Mouse (Mus musculus): ENCODE data around the gene Syt8.
A peak's percentile ranks its signal among the peaks of the same experiment; 100 is the strongest.

The Syt8 gene

DNA sequence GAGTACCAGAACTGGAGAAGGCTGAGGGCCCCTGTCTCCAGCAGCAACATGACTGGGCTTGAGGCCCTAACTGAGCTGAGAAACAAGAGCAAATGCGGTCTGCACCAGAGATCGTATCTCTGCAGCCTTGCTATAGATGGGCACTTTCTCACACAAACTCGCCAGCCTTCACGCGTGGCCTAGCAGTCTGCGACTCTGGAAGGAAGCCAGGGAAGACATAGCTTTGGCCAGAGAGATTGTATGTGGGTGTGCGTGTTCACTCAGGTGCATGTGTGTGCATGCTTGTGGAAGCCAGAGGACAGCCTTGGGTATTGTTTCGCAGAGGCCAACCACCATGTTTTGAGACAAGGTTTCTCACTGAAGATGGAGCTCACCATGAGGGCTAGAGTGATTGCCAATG is 26.0 kb upstream of the Syt8 start:
- DNase-seq (ENCODE audit: low read depth, low spot score) = no peak

DNA sequence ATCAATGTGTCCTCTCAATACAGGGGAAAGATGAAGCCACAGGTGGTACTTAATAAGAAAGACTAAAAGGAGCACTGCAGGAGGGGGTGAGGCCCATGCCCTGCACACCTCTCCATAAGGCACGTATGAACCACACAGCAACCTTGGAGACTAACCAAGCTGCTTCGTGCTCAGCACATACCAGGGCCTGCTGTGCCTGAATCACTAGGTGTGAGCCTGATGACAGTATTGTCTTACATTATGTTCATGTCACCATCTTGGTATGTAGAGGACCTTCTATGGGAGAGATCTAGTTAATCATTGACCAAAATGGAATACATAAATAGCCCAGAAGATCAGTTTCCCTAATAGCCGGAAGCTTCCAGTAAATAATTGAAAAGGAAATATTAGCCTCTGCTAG is 25.0 kb upstream of the Syt8 start:
- no peak for DNase-seq (ENCODE audit: low read depth, low spot score)

DNA sequence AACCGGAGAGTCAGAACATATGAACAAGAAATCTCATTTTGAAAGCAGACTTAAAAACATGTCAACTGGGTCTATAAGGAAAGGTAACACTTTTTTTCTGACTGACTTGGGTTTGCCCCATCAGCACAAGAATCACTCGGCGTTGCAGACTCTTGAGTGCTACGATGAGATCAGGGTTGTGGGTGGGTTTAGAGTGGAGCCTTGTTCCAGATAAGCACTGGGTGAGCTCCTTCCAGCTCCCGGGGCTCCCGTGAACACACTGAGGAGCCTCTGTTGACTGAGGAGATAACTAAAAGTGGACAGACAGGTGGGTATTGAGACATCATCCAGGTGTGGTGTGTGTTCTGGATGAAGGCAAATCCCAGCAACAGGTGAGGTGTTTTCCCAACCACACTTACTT is 21.4 kb upstream of the Syt8 start:
- no peak for DNase-seq (ENCODE audit: low read depth, low spot score)

DNA sequence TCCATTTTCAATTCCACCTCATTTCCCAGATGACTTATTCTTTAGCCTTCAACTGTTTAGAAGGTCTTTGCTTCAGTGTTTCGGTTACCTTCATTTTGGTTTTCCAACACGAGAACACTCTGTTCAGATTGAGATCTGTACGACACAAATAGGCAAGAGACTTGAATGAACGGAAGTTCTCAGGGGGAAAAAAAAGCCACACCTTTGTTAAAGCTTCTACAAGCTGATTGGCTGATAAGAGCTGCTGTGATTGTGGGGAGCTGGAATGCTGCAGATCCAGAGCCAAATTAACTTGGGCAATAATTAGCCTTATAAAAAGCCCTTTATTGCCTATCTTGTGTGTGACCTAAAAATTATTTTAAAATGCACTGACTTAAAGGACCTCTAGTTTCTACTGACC is 19.3 kb upstream of the Syt8 start:
- no peak for DNase-seq (ENCODE audit: low read depth, low spot score)

DNA sequence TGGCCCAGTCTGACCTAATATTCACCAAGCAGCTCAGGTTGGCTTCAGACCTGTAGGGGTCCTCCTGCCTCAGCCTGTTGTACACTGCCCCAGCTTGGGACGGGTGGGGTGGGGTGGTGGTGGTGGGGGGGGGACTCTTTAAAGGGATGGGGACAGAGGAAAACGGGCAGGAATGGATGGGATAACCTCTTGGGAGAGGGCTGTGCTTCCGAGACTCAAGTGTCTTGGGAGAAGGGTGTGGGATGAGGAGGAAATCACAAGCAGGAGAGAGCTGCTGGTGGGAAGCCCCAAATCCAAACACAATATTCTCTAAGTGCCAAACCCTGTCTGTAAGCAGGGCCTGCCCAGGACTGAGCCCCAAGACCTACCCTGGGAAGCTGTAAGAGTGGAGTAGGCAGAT is 18.4 kb upstream of the Syt8 start:
- no peak for DNase-seq (ENCODE audit: low read depth, low spot score)

DNA sequence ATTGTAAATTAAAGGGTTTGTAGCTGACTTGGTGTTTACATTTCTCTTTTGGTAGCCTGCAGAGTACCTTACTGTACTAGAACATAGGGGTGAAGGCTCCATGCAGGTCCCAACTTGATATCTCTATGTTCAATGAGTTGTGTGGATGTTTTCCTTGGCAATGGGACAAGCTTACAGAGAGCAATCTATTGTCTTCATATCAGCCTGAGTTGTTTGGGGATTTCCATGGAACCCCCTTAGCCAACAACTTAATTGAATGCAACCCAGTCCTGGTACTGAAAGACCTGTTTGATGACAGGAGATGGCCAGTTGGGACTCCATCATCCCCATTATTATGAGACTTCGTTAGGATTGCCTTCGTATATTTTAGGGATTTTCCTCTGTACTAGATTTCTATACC is 16.6 kb upstream of the Syt8 start:
- DNase-seq (ENCODE audit: low read depth, low spot score) = no peak

DNA sequence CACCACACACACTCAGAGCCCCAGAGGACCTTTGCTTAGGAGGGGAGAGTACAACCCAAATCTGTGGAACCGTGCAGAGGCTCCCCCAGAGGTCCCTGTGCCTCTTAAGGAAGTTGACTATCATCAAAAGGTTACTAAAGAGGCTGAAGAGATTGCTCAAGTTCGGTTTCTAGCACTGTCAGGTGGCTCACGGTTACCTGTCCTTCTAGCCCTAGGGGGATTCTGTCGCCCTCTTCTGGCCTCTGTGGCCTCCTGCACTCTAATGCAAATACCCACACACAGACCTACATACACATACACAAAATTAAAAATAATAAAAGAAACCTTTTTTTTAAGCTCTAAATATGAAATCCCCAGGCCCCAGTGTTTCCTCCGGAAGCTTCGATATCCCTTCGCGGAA is 16.0 kb upstream of the Syt8 start:
- no peak for DNase-seq (ENCODE audit: low read depth, low spot score)

DNA sequence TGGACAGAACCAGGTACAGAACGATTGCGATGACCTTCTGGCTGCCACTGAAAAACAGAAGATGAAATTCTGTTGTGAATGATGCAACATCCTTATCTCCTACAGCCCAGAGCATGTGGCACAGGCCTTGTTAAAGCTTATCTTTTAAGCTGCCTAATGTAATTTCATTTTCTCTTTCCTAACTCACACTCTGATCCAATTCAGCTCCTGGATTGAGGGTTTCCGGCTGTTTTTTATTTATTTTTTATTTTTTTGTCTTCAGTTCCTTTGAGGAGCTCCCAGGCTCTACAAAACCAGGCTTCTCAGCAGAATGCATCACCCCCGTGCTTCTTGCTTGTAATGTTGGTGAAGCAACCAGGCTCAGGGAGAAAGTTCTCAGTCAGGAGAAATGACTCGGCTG is 14.8 kb upstream of the Syt8 start:
- DNase-seq (ENCODE audit: low read depth, low spot score) = no peak

DNA sequence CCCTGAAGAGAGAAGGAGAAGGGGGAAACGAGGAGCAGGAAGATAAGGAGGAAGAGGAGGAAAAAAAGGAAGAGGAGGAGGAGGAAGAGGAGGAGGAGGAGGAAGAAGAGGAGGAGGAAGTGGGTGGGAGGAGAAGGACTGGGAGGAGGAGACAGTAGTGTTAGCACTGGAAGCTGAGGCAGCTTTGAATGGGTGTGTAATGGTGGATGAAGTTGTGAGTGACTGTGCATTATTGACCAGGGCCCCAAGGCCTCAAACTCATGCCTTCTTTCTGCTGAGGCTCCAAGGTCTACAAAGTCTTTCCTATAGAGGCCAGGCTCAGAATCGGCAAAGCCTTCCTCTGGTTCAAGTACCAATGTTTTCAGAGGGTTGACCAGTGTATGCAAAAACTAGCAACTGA is 12.8 kb upstream of the Syt8 start:
- no peak for DNase-seq (ENCODE audit: low read depth, low spot score)

DNA sequence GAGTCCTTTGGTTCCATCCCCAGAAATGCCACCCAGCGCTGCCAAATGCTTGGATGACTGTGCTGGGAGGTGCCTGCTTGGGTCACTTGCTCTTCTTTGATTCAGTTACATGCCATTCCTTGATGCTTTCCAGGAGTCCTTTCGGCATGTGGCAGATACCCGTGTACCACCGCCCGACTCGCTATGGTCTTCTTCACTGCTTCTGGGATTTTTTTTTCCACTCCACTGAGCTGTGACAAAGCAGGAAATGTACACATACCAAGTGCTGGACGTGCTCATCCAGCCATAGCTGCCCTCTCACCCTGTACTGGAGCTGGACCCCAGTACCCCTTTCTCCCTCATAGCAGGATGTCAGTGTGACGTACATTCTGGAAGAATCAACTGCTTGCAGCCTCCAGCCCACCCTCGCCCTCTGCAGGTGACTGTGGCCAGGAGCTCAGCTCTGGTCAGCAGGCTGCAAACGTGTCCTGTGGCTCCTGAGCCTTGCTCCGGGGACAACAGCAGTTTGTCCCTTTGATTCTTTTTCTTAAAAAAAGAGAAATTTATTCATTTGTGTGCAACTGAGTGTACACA is 8.9 kb upstream of the Syt8 start:
- no peak for DNase-seq (ENCODE audit: low read depth, low spot score)

DNA sequence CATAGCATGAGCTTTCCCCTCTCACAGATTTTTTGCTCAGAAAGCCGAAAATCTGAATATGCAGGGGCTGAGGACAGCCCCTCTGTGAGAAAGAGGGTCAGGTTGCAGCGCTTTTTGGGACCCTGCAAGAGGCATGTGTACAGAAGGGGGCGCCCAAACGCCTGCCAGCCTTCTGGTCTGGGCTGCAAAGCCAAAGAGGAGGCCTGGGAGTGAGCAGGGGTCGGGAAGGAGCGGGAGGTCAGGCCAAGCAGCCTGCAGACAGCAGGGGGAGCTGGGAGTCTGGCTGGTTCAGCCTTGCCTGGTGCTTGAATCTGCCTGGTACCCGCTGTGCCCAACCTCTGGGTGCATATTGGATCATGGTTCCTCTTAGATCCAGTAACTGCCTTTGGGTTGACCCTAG is 6.4 kb upstream of the Syt8 start:
- no peak for DNase-seq (ENCODE audit: low read depth, low spot score)

DNA sequence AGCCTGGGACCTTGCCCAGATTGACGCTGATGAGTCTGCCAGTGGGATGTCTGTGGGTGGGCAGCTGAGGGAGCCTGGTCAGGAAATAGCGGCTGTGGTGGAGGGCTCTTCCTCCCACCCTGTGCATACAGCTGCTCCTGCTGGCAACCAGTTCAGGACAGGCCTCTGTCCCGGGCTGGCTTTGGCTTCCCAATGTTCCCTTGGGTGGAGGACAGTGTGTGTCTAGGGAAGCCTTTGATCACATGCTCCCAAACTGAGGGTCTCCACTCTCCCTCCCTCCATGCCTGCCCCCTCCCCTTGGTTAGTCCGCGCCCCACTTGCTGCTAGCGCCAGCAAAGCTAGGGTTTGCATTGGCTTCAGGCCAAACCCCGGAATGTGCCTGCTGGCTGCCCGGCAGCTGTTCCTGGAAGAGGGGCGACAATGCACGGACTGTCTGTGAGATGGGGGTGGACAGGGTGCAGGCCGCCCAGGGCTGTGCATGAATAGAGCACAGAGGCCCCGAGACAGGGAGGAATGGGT is 4.4 kb upstream of the Syt8 start:
- DNase-seq (ENCODE audit: low read depth, low spot score) = no peak

DNA sequence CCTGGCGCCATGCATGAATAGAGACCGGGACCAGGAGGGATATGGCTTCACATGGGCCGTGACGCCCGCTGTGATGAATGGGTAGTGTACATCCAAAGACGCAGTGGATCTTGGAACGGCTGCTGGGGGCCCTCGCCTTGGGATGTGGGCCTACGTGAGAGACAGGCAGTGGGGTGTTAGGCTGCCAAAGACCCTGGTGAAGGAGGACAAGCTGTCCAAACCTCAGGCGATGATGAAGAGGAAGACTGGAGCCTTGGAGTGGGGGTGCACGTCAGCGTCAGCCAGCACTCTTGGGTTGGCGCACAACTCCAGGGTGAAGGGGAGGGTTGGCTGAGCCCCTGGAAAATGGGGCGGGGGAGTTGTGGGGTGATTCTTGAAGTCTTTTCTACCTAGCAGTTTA is 3.5 kb upstream of the Syt8 start:
- no peak for DNase-seq (ENCODE audit: low read depth, low spot score)

DNA sequence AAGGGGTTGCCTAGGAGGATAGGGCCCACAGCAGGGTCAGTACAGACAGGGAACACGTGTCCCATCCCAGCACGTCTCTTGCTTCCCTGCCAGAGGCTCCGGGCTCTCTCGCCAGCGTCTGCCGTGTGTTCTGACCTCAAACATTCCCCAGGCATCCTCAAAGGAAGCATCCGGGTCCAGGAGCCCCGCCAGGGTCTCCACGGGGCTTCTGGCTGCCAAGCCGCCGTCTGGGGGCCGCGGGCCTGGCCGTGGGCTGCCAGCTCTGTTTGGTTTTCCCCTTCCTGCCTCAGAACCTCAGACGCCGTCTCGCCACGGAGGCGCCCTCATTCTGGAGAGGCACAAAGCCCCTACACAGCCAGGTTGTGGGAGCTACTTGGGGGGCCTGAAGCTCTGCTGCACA is 1.0 kb upstream of the Syt8 start:
- DNase-seq (ENCODE audit: low read depth, low spot score) = no peak

DNA sequence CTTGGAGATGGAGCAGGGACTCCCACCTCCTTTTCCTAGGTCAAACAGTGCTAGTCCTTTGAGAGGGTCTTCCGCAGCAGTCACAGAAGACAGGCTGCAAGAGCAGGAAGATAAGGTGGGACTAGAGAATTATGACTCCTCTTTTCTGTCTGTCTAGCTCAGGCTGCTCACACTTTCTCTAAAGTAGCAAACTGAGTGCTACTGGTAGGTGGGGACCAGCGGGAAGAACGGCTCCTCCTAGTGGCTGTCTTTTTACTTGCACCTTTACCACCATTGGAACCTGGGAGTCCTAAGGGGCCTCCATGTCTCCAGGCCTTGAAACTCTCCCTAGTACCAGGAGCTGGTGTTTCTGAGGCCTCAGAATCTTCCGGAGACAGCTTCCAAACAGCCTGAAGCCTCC is 874 bp downstream of the Syt8 start:
- DNase-seq (ENCODE audit: low read depth, low spot score) = peak; percentile 88

DNA sequence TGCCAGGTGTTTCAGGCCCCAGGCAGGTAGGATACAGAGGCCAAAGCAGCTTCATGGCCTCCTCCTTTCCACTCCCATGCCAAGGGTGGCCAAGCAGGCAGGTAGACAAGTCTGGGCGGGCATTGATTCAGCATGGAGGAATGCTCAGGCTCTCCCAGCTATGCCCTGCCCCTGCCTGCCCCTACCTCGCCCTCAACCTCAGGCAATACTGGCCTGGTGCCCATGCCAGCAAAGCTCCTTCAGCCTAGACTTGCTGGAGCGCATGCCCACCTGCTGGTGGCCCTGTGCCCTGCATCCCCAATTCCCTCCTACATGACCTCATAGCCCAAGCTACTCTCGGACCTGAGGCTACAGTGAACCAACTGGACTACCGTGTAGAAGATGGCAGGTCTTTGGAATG is 2.7 kb downstream of the Syt8 start:
- peak; percentile 75 for DNase-seq (ENCODE audit: low read depth, low spot score)

DNA sequence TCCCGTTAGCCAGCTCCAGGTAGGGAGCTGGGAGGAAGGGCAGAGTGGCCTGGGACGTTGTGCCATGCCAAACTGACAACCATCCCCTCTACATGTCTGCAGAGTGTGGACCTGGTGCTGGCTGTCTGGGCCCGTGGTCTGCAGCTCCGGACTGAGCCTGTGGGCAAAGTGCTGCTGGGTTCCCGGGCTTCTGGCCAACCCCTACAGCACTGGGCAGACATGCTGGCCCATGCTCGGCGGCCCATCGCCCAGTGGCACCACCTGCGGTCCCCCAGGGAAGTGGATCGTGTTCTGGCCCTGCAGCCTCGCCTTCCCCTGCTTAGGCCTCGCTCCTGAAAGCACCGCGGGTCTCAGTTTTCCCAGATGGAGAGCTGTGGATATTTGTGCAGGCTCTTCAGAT is 5.3 kb downstream of the Syt8 start:
- DNase-seq (ENCODE audit: low read depth, low spot score) = no peak

DNA sequence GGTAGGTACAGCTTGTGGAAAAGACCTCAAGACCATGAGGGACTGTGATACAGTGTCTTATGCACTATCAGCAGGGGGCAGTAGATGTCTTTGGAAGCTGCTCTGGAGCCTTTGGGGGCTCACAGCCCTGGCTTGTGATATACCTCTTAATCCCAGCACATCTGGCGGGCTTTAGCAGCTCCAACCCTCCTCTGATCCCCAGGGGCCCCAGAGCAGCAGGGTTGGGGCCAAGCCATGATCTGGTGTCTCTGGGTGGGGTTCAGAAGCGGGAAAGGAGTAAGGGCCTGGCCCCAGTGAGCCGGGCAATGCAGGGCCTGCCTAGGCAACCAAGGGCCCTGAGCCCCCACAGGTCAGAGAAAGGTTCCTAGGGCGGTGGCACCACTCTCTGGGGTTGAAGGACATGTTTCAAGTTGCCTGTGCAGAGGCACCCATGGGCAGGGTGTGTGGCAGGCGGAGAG is 6.0 kb downstream of the Syt8 start:
- peak; percentile 79 for DNase-seq (ENCODE audit: low read depth, low spot score)

DNA sequence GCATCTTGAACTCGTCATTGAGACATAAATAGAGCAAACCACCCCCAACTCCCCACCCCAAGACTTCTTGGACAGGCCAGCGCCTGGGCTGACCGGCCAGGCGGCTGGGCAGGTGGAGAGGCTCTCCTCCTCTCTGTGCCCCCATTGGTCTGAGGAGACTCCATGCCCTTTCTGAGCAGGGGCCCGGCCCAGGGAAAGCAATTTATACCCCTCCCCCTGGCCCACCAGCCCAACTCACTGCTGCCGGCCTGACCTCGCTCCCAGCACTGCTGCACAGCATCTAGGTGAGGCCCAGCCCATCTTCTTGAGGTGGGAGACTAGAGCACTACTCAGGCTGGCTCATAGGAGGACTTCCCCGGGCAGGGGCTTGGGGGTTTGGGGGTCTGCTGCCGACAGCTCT is 6.9 kb downstream of the Syt8 start, which contains the start of gene Tnni2:
Gene Tnni2, plus strand, starts transcription at position 224 of the 400 bp plus-strand sequence.
- no peak for DNase-seq (ENCODE audit: low read depth, low spot score)

DNA sequence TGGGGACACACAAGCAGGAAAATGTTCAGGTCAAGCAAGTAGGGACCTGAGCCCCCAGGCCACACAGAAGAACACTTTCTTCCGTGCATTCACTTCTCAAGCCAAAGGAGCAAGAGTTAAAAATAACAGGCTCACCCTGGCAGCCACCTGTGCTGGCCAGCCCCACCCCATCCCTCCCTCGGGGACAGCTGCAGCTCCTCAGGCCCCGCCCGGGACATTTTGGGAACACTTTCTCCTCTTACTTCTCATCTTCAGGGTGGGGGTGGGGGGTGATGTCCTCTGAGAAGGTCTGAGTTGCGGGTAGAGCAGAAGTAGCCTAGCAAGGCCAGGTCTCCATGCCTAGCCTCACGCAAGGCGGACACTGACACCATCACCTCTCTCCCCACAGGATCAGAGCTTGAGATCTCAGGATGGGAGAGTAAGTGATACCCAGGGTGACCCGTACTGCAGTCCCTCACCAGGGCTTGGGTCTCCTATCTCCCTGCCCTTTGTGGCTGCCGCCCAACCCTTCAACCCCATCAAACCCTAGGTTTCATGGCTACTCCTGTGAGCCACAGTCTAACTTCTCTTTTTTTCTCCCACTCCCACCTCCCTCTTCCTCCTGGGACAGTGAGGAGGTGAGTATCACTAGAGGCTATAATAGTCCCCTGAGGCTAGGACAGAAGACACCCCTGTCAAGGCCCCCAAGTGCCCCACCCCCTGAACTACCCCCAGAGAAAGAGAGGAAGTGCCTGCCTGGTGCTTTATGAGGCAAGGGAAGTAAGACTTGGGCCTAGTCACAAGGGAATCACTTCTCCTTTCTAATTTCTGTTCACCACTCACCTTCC is 7.6 kb downstream of the Syt8 start:
- DNase-seq (ENCODE audit: low read depth, low spot score) = no peak

DNA sequence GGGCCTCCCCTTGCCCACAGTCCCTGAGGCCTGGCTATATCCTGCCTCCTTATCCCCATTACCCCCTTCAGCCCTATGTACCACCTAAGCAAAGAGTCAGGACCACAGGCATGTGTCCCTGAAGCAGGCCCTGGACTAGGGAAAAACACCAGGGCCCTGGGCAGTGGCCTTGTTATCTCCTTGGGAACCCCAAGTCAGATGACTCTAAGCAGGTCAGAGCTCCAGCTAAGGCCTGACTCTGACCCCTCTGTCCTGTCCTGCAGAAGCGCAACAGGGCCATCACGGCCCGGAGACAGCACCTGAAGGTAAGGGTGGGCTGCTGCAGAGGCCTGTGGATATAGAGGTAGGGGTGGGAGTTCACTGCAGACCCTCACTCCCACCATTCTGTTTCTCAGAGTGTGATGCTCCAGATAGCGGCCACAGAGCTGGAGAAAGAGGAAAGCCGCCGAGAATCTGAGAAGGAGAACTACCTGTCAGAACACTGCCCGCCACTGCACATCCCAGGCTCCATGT is 8.3 kb downstream of the Syt8 start:
- no peak for DNase-seq (ENCODE audit: low read depth, low spot score)

DNA sequence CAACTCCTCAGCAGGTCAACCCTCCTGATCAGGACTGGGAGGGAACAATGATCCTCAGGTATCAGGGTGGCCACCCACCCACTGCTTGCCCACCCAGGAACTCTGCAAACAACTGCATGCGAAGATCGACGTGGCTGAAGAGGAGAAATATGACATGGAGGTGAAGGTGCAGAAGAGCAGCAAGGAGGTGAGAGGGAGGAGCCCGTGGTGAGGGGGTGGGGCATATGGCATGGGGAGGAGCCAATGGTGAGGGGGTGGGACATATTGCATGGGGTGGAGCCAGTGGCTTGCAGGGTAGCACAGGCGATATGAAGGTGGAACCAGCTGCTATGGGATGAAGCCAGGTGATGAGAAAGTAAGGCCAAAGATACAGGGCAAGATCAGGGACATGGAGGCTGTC is 8.8 kb downstream of the Syt8 start:
- DNase-seq (ENCODE audit: low read depth, low spot score) = no peak

DNA sequence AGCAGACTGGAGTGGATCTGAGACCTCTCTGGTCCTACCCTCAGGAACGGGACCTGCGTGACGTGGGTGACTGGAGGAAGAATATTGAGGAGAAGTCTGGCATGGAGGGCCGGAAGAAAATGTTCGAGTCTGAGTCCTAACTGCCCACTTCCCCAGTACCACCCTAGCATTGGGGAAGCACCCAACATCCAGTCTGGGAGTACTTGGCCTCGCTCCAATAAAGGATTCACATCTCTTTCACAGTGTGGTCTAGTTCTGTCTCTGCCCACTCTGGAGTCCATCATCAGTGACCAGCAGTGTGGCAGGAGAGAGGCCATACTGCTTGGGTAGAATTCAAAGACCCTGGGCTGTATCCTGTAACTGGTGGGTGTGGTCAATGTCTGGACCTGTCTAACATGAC is 9.5 kb downstream of the Syt8 start:
- DNase-seq (ENCODE audit: low read depth, low spot score) = no peak
